Mouse (Mus musculus) small intestine, adult 2 months (tissue): Measurements from ENCODE around the gene Gm4756.

Experiments used
- CTCF ChIP-seq: fragments of 200-500 bp; IDR thresholded peaks from 2 replicates; pipeline ENCODE4 v1.5.1; 2012; ENCODE audit warnings: low read depth, mild to moderate bottlenecking, control low read depth, inconsistent platforms, low read length, moderate library complexity, mixed read lengths; ENCODE audit not compliant: insufficient replicate concordance, insufficient read length; ENCODE audit errors: extremely low read depth
- POLR2A ChIP-seq: fragments of 200-500 bp; IDR thresholded peaks from 2 replicates; pipeline ENCODE4 v1.6.1; 2012; ENCODE audit warnings: low read depth, mild to moderate bottlenecking, control low read depth, inconsistent platforms, low read length, moderate library complexity

- TF ChIP-seq CTCF (no peak), POLR2A (no peak)
These were observed at the start of gene Gm4756 for GRCm38 (mm10) chr12:72649611-72650330.
